Mouse (Mus musculus): Measurements from ENCODE around the gene Specc1. TPM values are rescaled to one million over a fixed set of nuclear protein-coding genes. Genes with fewer than 3 reads are reported as not detected.

The Specc1 gene
- polyA plus RNA-seq, 1 experiment from 2014 or later = 8.0 TPM

DNA sequence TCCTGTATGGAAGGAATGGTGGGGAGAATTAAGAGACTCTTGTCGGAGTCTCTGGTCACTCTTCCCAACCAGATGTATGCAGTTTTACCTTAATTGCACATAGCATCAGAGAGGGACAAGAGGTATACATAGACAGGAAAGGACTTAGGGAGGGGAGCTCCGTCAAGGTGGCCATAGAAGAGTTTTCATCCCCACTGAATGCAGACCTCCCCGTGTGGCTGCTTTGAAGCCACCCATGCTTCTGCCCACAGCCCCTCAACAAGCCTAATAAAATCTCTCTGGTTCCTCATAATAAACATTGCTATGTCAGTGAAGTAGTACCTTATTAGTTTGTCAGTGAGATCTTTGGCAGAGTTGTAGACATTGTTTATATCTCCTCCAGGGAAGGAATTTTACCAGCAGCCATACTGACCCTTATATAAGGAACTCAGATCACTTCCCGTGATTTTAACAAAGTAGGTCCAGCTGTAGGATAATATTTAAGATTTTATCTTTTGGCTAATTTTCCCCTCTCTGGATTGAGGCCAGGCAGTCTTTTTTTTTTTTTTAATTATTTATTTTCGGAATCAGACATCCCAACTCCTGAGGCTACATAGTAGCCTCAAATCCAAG, 244.4 kb downstream of the Specc1 start:
- 89% methylated on average over 5 of the region's 5 CpGs for WGBS

GRCm38 (mm10) chr11:62202645-62203044, 246.1 kb downstream of the Specc1 start:
- Histone ChIP-seq H3K27me3 (ENCODE audit: control insufficient read depth, insufficient read depth, low read depth, low read length) (no peaks in the 10 kb centered on the region), H3K27ac (ENCODE audit: low read length) (no peak overlapping the region), H3K36me3 (ENCODE audit: control insufficient read depth, insufficient read depth, low read length) (no peaks in the 10 kb centered on the region), H3K4me2 (ENCODE audit: low read length) (no peak overlapping the region), H3K4me3 (ENCODE audit: low read depth, low read length) (no peak overlapping the region), H3K4me1 (ENCODE audit: control insufficient read depth, insufficient read depth, low read length) (no peaks in the 10 kb centered on the region), H3K9ac (ENCODE audit: low read depth, low read length) (no peak overlapping the region), H3K9me3 (replicated peaks; ENCODE audit: control insufficient read depth, low read length, poor library complexity, severe bottlenecking) (no peaks in the 10 kb centered on the region)
- WGBS = 97% methylated on average over 1 of the region's 1 CpGs
- no peak for ATAC-seq

More for the DNA sequence above, 244.4 kb downstream of the Specc1 start:
- no peak for ATAC-seq
- no peak overlapping the region for H3K4me3 ChIP-seq (ENCODE audit: low read depth, low read length)
- no peak overlapping the region for H3K9ac ChIP-seq (ENCODE audit: low read depth, low read length)
- H3K27ac ChIP-seq (ENCODE audit: low read length) = no peak overlapping the region
- no peaks in the 10 kb centered on the region for H3K36me3 ChIP-seq (ENCODE audit: control insufficient read depth, insufficient read depth, low read length)
- H3K4me2 ChIP-seq (ENCODE audit: low read length) = no peak overlapping the region
- H3K4me1 ChIP-seq (ENCODE audit: control insufficient read depth, insufficient read depth, low read length) = no peaks in the 10 kb centered on the region
- H3K27me3 ChIP-seq (ENCODE audit: control insufficient read depth, insufficient read depth, low read depth, low read length) = no peaks in the 10 kb centered on the region
- H3K9me3 ChIP-seq (replicated peaks; ENCODE audit: control insufficient read depth, low read length, poor library complexity, severe bottlenecking) = no peaks in the 10 kb centered on the region

GRCm38 (mm10) chr11:62209111-62209510, 252.5 kb downstream of the Specc1 start:
- no peak for ATAC-seq
- 68% methylated on average over 2 of the region's 2 CpGs for WGBS
- no peak overlapping the region for H3K27ac ChIP-seq (ENCODE audit: low read length)

DNA sequence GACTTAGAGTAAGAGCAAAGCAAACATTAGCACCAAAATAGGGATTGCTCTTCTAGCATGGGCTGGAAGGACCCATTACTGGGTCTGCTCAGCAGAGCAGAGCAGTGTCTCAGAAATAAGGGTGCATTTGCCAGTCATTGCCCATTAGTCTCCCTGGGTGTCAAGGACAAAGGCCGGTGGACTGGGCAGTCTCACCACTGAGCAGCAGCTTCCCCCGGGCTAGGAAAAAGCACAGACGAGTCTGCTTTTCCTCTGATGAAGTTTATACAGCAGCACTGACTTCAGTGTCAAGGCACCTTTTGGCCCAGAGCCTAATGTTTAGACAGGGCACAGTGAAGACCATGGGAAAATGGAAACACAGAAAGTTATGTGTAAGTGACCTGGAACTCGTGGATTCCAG, 253.3 kb downstream of the Specc1 start:
- no peak overlapping the region for H3K4me2 ChIP-seq (ENCODE audit: low read length)
- no peak for ATAC-seq
- H3K27me3 ChIP-seq (ENCODE audit: control insufficient read depth, insufficient read depth, low read depth, low read length) = no peaks in the 10 kb centered on the region
- H3K9ac ChIP-seq (ENCODE audit: low read depth, low read length) = no peak overlapping the region
- no peak overlapping the region for H3K4me3 ChIP-seq (ENCODE audit: low read depth, low read length)
- no peak overlapping the region for H3K27ac ChIP-seq (ENCODE audit: low read length)
- no peaks in the 10 kb centered on the region for H3K36me3 ChIP-seq (ENCODE audit: control insufficient read depth, insufficient read depth, low read length)
- no peaks in the 10 kb centered on the region for H3K4me1 ChIP-seq (ENCODE audit: control insufficient read depth, insufficient read depth, low read length)
- no peaks in the 10 kb centered on the region for H3K9me3 ChIP-seq (replicated peaks; ENCODE audit: control insufficient read depth, low read length, poor library complexity, severe bottlenecking)
- 57% methylated on average over 4 of the region's 4 CpGs for WGBS

More at GRCm38 (mm10) chr11:62209111-62209510, 252.5 kb downstream of the Specc1 start:
- Histone ChIP-seq H3K36me3 (ENCODE audit: control insufficient read depth, insufficient read depth, low read length) (no peaks in the 10 kb centered on the region), H3K4me3 (ENCODE audit: low read depth, low read length) (no peak overlapping the region), H3K27me3 (ENCODE audit: control insufficient read depth, insufficient read depth, low read depth, low read length) (no peaks in the 10 kb centered on the region), H3K9ac (ENCODE audit: low read depth, low read length) (no peak overlapping the region), H3K4me2 (ENCODE audit: low read length) (no peak overlapping the region), H3K9me3 (replicated peaks; ENCODE audit: control insufficient read depth, low read length, poor library complexity, severe bottlenecking) (no peaks in the 10 kb centered on the region), H3K4me1 (ENCODE audit: control insufficient read depth, insufficient read depth, low read length) (no peaks in the 10 kb centered on the region)

GRCm38 (mm10) chr11:62213384-62213989, 256.9 kb downstream of the Specc1 start:
- Histone ChIP-seq H3K27ac (ENCODE audit: low read length) (no peak overlapping the region), H3K27me3 (ENCODE audit: control insufficient read depth, insufficient read depth, low read depth, low read length) (no peaks in the 10 kb centered on the region), H3K36me3 (ENCODE audit: control insufficient read depth, insufficient read depth, low read length) (no peaks in the 10 kb centered on the region), H3K4me3 (ENCODE audit: low read depth, low read length) (no peak overlapping the region), H3K4me1 (ENCODE audit: control insufficient read depth, insufficient read depth, low read length) (no peaks in the 10 kb centered on the region), H3K9ac (ENCODE audit: low read depth, low read length) (no peak overlapping the region), H3K4me2 (ENCODE audit: low read length) (no peak overlapping the region), H3K9me3 (replicated peaks; ENCODE audit: control insufficient read depth, low read length, poor library complexity, severe bottlenecking) (no peaks in the 10 kb centered on the region)
- no peak for ATAC-seq
- WGBS = 92% methylated on average over 12 of the region's 12 CpGs

DNA sequence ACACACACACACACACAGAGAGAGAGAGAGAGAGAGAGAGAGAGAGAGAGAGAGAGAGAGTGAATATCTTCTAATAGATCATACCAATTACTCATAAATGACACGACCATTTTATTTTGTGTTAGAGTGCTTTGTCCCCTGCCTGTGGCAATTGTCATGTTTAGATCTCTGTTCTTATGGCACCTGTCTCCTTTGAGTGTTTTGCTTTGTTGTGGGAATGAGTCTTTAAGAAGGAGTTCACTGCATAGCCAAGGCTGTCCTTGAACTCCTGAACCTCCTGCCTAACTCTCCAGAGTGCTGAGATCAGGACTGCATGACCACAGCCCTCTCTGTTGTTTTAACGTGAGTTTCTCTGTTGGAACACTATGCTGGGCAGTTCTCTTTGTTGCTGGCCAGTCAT, 258.5 kb downstream of the Specc1 start:
- H3K4me3 ChIP-seq (ENCODE audit: low read depth, low read length) = no peak overlapping the region
- no peaks in the 10 kb centered on the region for H3K4me1 ChIP-seq (ENCODE audit: control insufficient read depth, insufficient read depth, low read length)
- WGBS = 62% methylated on average over 2 of the region's 2 CpGs
- H3K36me3 ChIP-seq (ENCODE audit: control insufficient read depth, insufficient read depth, low read length) = no peaks in the 10 kb centered on the region
- no peaks in the 10 kb centered on the region for H3K9me3 ChIP-seq (replicated peaks; ENCODE audit: control insufficient read depth, low read length, poor library complexity, severe bottlenecking)
- ATAC-seq = no peak
- no peaks in the 10 kb centered on the region for H3K27me3 ChIP-seq (ENCODE audit: control insufficient read depth, insufficient read depth, low read depth, low read length)
- H3K27ac ChIP-seq (ENCODE audit: low read length) = no peak overlapping the region
- H3K4me2 ChIP-seq (ENCODE audit: low read length) = no peak overlapping the region
- no peak overlapping the region for H3K9ac ChIP-seq (ENCODE audit: low read depth, low read length)

DNA sequence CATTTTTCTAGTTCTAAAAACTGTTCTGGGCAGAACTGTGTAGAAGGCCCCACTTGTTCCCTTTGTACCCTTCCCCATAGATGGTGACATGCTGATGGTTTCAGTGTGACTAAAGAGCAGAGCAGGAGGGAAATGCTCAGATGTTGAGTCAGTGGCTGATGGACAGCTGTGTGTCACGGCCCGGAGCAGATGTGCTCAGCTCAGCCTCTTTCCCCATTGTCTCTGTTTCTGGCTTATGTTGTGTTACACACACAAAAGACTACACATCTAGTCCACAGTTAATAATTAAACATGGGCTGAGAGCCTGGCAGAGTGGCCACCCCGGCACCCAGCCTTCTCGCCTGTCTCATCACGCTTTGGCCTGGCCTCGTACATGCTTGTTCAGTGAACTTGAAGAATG, 261.2 kb downstream of the Specc1 start:
- Histone ChIP-seq H3K27me3 (ENCODE audit: control insufficient read depth, insufficient read depth, low read depth, low read length) (no peaks in the 10 kb centered on the region), H3K36me3 (ENCODE audit: control insufficient read depth, insufficient read depth, low read length) (no peaks in the 10 kb centered on the region), H3K4me2 (ENCODE audit: low read length) (no peak overlapping the region), H3K27ac (ENCODE audit: low read length) (no peak overlapping the region), H3K4me3 (ENCODE audit: low read depth, low read length) (no peak overlapping the region), H3K4me1 (ENCODE audit: control insufficient read depth, insufficient read depth, low read length) (no peaks in the 10 kb centered on the region), H3K9me3 (replicated peaks; ENCODE audit: control insufficient read depth, low read length, poor library complexity, severe bottlenecking) (no peaks in the 10 kb centered on the region), H3K9ac (ENCODE audit: low read depth, low read length) (no peak overlapping the region)
- 67% methylated on average over 6 of the region's 6 CpGs for WGBS
- no peak for ATAC-seq

DNA sequence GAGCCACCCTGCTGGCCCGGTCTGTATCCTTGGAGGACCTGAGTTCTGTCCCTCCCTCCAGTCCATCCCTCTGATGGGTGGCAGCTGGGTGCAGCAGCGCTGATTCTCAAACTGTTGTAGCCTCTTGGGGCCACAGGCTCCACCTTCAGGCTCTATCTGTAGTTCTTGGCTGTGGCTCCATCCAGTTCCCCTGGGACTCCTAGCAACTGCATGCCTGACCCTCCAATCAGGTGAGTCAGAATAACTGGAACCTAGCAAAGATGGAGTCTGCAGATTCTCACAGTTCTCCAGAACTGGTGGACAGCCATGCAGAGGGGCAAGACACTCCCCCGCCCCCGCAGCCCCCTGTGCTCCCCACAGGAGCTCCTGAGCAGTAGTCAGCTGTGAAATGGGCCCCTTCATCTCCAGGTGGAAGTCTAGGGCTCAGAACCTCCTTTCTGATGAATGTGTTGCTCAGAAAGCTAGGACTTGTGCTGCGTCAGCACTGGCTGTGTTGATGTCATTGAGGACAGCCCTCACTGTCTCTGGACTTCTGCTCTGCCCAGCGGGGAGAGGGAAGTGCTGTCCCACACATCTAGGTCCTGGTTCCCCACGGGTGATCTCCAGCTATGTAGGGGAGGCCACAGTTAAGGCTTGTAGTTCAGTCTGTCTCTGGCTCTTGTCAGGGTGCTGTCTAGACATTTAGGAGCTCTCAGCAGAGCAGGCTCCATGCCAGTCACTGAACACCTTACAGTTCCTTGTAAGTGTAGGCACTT, 264.4 kb downstream of the Specc1 start:
- Histone ChIP-seq H3K36me3 (ENCODE audit: control insufficient read depth, insufficient read depth, low read length) (no peaks in the 10 kb centered on the region), H3K4me3 (ENCODE audit: low read depth, low read length) (no peak overlapping the region), H3K27me3 (ENCODE audit: control insufficient read depth, insufficient read depth, low read depth, low read length) (no peaks in the 10 kb centered on the region), H3K27ac (ENCODE audit: low read length) (no peak overlapping the region), H3K4me2 (ENCODE audit: low read length) (no peak overlapping the region), H3K9me3 (replicated peaks; ENCODE audit: control insufficient read depth, low read length, poor library complexity, severe bottlenecking) (no peaks in the 10 kb centered on the region), H3K9ac (ENCODE audit: low read depth, low read length) (no peak overlapping the region), H3K4me1 (ENCODE audit: control insufficient read depth, insufficient read depth, low read length) (no peaks in the 10 kb centered on the region)
- no peak for ATAC-seq
- 82% methylated on average over 7 of the region's 7 CpGs for WGBS

DNA sequence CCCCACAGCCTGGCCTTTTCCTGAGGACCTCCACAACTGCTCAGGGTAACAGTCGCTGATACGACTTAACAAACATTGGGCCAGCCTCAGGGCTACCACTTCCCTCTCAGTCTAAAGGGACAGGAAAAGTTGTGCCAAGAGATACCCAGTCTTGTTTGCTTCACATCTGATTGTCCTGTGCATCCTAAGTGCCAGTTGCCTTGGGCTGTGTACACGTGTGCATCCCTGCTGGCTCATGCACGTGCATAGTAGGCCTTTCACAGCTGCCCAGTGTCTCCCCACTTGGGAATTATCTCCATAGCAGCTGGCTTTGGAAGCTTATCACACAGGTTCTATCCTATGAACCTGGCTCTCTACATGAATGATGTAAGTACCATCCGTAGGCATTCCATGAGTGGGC, 266.9 kb downstream of the Specc1 start:
- H3K4me3 ChIP-seq (ENCODE audit: low read depth, low read length) = no peak overlapping the region
- no peaks in the 10 kb centered on the region for H3K36me3 ChIP-seq (ENCODE audit: control insufficient read depth, insufficient read depth, low read length)
- no peaks in the 10 kb centered on the region for H3K4me1 ChIP-seq (ENCODE audit: control insufficient read depth, insufficient read depth, low read length)
- no peaks in the 10 kb centered on the region for H3K9me3 ChIP-seq (replicated peaks; ENCODE audit: control insufficient read depth, low read length, poor library complexity, severe bottlenecking)
- WGBS = 91% methylated on average over 5 of the region's 5 CpGs
- no peak overlapping the region for H3K9ac ChIP-seq (ENCODE audit: low read depth, low read length)
- H3K27me3 ChIP-seq (ENCODE audit: control insufficient read depth, insufficient read depth, low read depth, low read length) = no peaks in the 10 kb centered on the region
- H3K27ac ChIP-seq (ENCODE audit: low read length) = no peak overlapping the region
- no peak overlapping the region for H3K4me2 ChIP-seq (ENCODE audit: low read length)
- ATAC-seq = no peak

Measured in midbrain, embryonic 16.5 days (tissue).